Mouse (Mus musculus): ENCODE data around the gene Gpx4.

Gpx4 gene

DNA sequence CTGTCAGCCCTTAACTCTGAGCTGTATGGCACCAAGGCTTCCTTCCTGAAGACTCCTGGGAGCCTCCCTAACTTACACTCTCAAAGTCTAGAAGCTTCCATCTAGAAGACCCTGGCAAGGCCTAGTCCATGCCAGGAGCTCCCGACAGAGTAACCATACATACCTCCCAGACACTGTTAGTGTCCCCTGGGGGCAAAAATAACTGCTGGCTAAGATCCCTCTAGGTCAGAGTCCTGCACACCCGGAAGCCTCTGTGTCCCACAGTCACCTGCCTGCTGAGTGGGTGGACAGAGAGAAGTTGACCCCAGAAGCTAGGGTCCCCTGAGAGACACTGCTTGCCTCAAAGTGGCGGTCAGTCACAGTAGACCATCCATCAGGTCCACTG, 24.5 kb downstream of the Gpx4 start:
- DNase-seq (ENCODE audit: low read depth in 1 of 2, low spot score in 2 of 2) = no peak

DNA sequence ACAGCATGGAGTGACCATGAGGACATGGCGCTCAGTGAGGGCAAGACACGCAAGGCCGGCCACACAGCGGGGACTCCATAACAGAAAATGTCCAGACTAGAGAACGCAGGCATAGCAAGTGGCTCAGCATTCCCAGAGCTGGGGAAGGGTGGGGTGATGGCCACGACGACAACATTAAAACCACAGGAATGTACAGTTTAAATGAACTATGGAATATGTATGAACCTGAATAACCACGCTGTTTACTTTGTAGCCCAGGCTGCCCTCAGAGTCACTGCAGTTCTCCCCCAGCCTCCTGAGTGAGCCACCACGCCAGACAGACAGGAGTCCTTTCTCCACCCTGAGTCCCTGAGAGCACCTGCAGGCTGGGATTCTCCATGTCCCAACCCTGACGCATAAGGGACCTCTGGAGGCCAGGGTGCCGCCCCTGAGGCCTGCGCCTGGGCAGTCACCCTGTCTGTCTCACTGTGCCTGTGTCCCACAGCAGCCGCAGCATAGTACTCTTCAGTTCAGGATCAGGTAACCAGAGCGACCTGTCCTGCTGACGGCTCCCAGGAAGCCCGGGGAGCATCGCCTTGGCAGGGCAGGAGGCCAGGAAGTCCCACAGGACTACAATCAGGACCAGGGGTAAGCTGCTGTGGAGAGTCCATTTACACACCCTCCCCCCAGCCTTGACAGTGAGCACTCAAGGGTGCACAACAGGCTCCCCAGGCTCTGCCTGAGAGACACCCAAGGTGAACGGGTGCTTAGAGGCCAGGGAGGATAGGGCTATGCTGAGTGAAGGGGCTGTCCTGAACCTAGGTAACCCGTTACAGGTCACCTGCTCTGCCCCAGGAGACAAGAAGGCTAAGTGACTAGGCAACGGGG, 25.9 kb downstream of the Gpx4 start:
- DNase-seq (ENCODE audit: low read depth in 1 of 2, low spot score in 2 of 2) = no peak

DNA sequence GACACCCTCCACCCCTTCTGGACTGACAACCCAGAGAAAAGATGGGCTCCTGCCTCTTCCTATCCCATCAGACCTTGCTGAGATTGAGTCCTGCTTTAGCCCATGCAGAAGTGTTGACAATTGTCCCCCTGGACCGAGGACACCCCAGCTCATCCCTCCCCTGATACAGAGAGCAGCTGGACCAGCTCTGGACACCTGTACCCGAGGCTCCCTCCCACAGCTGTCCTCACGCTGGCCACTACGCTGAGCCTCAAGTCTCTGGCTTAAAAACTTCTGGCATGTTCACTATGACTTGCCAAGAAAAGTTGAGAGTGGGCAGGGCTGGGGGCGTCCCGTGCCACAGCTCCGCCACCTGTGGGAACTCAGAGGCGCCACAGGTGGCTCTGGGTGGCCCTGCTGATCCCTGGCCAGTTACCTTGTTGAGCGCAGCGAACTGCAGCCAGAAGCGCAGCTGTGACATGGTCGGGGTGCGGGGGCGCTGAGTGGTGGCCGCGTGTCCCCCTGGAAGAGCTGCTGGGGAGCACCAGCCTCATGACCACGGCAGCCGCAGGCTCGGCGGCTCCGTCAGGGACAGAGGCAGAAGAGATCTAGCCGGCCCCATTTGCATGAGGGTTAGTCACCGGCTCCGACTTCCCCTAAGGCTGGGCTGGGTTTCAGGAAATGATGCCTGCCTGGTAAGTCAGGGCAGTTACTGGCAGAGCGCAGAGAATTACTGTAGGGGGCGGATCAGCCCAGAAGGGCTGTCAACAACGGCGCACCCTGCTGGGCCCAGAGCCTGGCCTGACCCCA, 28.0 kb downstream of the Gpx4 start:
- DNase-seq (ENCODE audit: low read depth in 1 of 2, low spot score in 2 of 2) = peak; percentile 84 to 89

DNA sequence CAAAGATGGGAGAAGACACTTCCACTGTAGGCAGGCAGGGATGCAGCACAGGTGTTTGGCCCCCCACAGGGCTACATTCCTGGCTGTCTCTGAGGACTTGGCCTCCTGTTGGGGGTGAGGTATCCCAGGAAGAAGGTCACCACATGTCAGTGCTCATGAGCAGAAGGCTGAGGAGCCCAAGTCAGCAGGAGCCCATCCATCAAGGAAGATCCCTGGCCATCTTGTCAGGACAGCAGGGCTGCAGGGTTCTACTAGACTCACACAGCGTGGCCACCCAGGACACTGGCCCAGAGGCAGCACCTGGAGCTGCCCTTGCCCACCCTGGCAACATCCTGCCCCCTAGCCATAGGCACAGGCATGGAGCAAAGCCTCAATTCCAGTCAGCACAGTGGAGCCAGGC, 29.0 kb downstream of the Gpx4 start:
- no peak for DNase-seq (ENCODE audit: low read depth in 1 of 2, low spot score in 2 of 2)

DNA sequence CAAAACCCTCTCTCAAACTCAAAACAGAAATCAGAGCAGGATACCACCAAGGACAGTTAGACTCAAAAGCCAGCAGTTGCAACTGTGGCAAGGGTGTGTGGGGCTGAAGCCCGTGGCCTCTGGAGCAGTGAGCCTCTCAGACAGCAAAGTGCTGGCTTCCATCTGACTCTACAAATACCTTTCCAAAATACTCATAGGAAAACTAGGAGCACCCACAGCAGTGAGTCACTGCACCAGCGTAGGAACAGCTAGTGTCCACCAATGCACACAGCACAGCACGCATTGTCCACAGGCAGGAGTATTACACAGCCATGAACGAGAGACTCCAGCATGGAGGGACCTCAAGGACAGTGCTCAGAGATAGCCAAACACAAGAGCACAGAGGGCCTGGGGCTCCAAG, 29.4 kb downstream of the Gpx4 start:
- DNase-seq (ENCODE audit: low read depth in 1 of 2, low spot score in 2 of 2) = no peak

DNA sequence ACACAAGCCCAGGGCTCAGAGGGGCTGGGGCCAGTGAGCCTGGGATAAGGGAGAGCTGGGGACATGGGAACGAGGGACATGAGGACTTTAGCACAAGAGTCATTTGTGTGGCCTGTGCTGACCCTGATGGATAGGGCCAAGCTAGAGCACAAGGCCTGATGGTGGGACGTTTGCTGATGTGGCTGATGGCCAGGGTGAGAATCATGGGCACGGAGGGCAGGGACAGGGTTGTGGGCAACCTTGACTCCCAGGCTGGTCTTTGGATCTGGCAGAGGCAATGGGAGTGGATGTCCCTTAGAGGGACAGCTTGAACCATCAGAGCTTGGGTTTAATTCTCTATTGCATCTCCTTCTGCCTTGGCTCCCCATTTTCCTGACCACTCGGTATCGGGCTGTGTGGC, 30.3 kb downstream of the Gpx4 start:
- no peak for DNase-seq (ENCODE audit: low read depth in 1 of 2, low spot score in 2 of 2)

DNA sequence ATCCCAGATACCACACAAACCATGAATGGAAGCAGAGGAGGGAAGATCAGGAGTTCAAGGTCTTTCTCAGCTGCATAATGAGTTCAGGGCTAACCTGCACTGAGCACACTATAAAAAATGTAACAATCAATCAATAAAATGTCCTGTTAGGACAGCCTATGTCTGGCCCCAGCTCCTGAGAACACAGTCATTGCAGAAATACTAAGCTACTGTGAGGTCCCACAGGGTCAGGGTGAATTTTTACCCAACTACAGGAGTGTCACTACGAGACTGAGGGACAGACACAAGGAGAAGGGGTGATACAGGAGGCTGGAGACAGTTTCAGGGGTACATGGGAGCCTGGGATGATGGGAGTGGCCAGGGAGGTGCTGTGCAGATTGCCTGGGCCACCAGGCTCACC, 31.4 kb downstream of the Gpx4 start:
- no peak for DNase-seq (ENCODE audit: low read depth in 1 of 2, low spot score in 2 of 2)

DNA sequence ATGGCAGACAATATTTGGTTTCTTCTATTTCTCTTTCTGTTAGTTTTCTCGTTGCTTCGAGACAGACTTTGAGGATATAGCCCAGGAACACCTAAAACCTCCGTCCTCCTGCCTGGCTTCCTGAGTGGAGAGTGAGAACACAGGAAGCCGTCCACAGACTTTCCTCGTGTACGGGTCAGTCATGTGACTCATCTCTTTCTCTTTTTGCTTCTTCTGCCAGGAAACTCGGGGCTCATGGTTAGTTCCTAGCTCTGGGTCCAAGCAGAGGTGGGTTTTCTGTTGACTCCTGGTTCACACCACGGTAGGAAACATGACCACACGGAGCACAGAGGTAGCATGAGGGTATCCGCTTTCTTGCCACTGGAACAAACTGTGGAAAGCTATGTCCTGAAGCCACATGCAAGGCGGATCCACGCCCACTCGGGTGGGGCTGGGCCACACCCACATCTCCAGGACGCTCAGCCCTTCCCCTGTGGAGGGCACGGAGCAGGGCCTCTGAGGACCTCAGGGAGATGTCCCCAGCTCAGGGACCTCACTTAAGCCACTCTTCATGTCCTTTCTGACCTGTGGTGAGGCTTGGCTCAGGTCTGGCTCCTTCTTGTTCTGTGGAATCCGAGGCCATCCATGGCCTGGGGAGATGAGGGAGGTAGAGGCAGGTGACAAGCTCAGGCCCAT, 33.6 kb downstream of the Gpx4 start:
- no peak for DNase-seq (ENCODE audit: low read depth in 1 of 2, low spot score in 2 of 2)

DNA sequence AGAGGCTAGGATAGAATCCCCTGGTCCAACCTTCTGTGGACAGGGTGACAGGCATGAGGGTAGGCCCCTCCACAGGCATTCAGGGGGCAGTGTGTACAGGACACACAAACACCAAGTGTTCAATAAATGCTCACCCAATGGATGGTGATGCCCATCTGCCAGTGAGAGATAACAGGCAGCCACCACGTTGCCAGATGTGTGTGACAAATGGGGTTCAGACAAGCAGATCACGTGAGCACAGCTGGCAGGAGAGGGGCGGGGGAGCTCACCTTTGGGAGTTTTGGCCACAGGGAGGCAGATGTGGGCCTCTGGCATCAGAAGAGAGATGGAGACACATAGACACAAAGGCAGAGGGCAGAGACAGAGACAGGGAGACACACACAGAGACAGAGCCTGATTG, 34.1 kb downstream of the Gpx4 start:
- no peak for DNase-seq (ENCODE audit: low read depth in 1 of 2, low spot score in 2 of 2)

DNA sequence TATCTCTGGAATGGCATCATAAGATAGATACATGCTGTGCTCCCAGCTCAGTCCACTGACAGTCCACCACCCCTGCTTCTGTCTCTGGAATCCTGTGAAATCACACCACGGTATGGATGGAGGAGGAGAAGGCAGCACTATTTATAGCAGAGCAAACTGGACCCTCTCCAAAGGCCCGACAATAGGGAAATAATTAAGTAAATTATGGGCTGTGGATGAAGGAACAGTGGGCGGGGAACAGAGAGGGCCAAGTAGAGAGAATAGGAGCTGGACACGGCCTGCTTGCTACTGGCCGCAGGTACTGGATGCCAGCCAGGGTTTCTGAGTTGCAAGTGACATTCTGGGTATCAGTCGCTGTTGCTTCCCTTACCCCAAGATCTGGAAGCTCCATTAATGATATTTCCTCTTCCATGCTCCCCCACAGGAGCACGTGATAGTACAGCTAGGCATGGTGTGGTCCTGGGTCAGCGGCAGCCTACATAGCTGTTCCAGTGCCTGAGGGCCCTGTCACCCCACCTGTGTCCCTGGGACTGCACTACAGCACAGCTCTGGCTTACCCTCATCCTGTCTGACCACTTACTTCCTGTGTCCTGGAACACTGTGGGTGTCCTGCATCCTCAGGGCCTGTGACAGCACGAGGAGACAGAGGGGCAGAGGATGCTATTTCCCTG, 38.0 kb downstream of the Gpx4 start:
- DNase-seq (ENCODE audit: low read depth in 1 of 2, low spot score in 2 of 2) = no peak

DNA sequence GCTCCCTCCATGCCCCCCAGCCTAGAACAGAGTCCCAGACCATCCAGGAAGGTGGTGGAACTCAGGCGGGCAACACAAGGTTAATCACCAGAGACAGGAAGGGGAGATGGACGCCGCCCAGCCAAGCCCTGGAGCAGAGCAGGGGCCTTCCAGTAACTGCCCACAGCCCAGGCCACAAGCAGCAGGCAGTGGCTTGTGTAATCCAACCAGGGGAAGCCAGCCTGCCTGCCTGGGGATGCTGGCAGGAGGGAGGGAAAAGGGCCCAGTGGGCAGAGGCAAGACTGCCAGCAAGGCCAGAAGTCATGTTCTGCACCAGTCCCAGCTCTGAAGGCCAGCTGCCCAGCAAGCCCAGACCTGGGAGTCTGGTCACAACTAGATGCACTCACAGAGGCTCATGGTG, 39.9 kb downstream of the Gpx4 start:
- DNase-seq (ENCODE audit: low read depth in 1 of 2, low spot score in 2 of 2) = peak; percentile 46 to 51

DNA sequence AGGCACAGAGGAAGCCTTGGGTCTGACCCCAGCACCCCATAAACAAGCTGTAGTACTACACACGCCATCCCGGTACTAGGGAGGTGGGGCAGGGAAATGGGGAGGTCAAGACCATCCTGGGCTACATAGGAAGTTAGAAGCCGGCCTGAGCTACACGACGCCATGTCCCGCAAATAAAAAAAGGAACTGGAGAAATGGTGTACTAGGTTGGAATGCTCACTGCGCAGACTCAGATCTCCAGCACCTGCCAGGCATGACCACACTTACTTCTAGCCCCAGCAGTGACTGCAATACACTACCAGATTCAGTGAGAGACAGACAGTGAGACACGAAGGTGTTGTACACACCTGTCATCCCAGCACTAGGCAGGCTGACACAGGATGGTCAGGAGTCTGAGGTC, 40.5 kb downstream of the Gpx4 start:
- DNase-seq (ENCODE audit: low read depth in 1 of 2, low spot score in 2 of 2) = no peak

DNA sequence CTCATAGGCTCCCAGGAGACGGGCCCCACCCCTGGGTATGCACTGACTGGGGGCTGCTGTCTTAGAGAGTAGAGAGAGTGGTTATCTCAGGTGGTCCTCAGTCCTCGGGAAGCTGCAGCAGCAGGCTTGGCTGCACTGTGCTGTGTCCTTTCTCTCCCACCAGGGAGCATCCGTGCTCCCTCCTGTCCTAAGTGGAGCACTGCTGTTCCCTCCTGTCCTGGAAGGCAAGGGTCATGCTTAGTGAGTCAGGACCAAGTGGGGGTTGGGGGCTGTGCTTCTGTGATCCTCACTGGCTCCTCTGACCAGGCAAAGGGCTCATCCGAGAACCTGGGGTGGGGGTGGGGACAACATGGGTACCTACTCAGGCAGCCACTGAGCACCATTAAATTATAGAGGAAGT, 42.2 kb downstream of the Gpx4 start:
- no peak for DNase-seq (ENCODE audit: low read depth in 1 of 2, low spot score in 2 of 2)

DNA sequence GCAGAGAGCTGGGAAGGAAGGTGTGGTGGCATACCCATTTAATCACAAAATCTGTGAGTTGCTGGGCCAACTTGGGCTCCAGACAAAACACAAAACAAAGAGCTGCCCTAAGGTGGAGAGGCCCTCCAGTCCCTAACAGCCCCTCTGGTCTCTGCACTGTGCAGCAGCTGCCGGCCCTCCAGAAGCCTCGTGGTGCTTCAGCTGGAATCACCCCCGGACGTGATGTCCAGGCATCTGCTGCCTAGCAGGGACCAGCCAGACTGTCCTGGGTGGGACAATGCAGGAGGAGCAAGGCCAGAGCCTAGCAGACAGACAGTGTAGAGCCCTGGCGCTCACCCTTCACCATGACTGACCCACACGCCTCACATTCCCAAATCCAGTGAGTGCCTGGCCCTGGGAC, 44.6 kb downstream of the Gpx4 start:
- DNase-seq (ENCODE audit: low read depth in 1 of 2, low spot score in 2 of 2) = no peak

DNA sequence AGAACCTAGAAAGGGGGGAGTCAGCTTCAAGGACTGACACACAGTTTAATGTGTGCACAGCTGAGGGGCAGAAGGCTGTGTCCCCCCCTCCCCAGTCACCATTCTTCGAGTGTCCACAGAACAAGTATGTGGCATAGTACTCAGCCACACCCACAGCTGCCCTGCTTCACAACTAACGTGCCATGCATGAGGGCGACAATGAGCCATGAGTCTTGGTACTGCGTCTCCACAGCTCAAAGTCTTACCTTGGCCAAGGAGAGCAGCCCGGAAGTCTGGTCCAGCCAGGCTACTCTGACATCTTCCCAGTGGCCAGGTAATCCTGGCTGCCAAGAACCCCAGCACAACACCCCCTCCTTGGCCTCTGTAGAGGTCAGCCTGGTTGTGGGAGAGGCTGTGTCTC, 45.7 kb downstream of the Gpx4 start:
- DNase-seq (ENCODE audit: low read depth in 1 of 2, low spot score in 2 of 2) = no peak

DNA sequence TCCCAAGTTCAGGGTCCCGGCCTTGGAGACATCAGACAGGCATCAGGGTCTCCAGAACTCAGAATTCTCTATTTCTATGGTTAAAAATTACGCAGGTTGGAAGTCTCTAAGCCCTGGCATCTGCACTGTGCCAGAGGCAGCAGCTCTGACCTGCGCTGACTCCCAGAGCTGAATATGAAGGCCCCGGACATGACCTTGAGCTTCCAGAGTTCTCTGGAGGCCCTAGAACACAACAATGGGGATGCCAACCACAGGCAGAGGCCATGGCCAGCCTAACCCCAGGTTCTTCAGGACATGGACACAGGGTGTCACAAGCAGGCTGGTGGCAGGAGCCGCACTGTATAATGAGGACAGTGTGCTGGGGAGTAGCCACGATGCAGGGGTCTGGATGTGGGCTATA, 47.1 kb downstream of the Gpx4 start:
- no peak for DNase-seq (ENCODE audit: low read depth in 1 of 2, low spot score in 2 of 2)

DNA sequence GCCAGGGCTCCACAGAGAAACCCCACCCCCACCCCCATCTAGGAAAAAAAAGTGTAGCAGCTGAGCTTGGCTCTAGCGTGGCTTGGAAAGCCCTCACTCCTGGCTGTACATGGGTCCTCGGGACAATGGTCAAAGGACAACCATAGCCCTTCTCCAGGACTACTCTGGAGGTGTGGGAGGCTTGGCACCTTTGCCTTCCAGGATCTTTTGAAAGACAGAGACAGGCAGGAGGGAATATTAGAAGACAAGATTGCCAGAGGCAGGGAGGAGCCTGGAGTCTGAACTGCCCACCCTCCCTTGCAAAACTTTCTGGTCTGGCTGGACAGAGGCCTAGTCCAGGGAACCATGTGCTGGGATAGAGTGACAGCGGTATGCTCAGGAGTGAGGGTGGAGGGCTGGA, 47.7 kb downstream of the Gpx4 start:
- no peak for DNase-seq (ENCODE audit: low read depth in 1 of 2, low spot score in 2 of 2)

DNA sequence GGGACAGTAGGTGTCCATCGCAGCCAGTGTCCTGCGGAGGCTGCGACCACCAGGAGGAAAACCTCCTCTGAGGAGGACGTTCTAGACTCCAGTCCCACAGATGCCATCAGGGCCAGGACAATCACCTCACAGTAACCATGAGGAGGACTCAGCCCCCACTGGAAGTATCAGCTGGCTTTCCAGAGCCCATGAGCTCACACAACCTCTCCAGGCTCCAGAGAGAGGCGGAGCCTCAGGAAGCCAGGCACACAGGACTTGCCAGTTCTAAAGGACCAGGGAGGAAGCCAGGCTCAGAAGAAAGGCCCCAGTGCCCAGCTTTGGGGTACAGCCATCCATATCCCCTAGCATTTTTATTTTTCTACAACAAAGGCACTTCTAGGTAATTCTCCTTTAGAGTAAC, 48.6 kb downstream of the Gpx4 start:
- no peak for DNase-seq (ENCODE audit: low read depth in 1 of 2, low spot score in 2 of 2)

DNA sequence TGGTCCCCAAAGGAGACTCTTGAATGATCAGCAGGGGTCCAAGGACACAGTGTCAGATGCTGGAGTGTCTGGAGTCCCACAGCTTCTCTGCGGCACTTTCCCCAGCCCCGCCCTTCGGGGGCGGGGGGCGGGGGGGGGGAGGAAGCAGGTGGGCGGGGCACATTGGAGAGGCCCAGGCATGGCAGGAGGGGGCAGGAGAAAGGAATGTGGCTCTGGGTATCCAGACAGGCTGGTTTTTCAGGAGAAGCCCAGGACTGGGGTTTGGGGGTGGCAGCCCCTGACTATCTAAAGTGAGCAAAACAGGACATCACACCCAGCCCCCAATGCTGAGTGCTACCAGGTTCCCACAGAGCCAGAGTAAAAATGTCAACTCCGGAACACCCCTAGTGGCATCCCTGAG, 50.3 kb downstream of the Gpx4 start:
- no peak for DNase-seq (ENCODE audit: low read depth in 1 of 2, low spot score in 2 of 2)

DNA sequence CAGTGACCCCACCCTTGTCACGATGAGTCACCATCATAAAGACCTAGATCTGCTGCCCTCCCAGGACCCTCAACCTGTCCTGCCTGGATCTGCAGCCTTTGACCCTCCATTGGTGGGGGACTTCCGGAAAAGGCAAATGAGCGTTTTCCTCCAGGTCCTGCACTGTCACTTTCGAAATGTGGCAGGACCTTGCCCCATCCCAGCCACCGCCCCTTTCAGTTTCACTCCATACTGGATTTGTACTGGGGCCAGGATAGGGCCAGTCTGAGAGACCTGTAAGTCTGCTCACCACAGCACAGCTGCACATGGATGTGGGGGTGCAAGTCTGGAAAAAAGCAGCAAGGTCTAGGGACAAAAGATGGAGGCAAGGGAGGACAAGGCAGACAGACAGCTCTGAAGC, 51.7 kb downstream of the Gpx4 start:
- peak; percentile 61 to 64 for DNase-seq (ENCODE audit: low read depth in 1 of 2, low spot score in 2 of 2)

DNA sequence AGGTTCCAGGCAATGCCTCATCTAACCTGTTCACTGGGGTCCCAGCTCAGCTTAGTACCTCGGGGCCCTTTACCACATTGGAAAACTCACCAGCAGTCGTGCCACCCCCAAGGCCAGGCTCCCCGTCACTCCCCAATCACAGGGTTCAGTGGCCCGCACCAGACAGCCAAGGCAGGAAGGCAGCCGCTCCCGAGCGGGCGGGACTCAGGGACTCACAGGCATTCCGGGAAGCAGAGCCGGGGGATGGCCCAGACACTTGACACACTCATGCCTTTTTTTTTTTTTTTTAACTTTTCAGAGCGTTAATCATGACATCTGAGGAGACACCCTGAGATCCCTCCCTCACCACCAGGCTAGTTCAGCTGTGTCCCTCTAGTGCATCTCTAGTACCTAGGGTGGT, 54.0 kb downstream of the Gpx4 start:
- DNase-seq (ENCODE audit: low read depth in 1 of 2, low spot score in 2 of 2) = no peak

Measured in monocyte, adult 2 months (primary cell).